Mouse (Mus musculus) heart, embryonic 10.5 days (tissue): ENCODE measurements around the gene Armh3. TPM values are rescaled to one million over a fixed set of nuclear protein-coding genes. Genes with fewer than 3 reads are reported as not detected.

Source experiments
- DNase-seq: peaks from one replicate; pipeline ENCODE4 v3.0.0-alpha.2; 2017; ENCODE audit warnings: low spot score
- H3K27ac ChIP-seq: fragments of 300-500 bp; sonication (generic); 2 replicates; pipeline ENCODE4 v1.5.1; 2016; ENCODE audit warnings: mild to moderate bottlenecking
- H3K27me3 ChIP-seq: fragments of 300-500 bp; sonication (generic); 2 replicates; pipeline ENCODE4 v1.6.1; 2016; ENCODE audit warnings: mild to moderate bottlenecking; ENCODE audit not compliant: poor library complexity, insufficient read depth, severe bottlenecking
- H3K36me3 ChIP-seq: fragments of 300-500 bp; sonication (generic); 2 replicates; pipeline ENCODE4 v1.6.1; 2016; ENCODE audit warnings: mild to moderate bottlenecking, moderate library complexity
- H3K4me1 ChIP-seq: fragments of 300-500 bp; sonication (generic); 2 replicates; pipeline ENCODE4 v1.6.1; 2016; ENCODE audit warnings: mild to moderate bottlenecking
- H3K4me3 ChIP-seq: fragments of 300-500 bp; sonication (generic); 2 replicates; pipeline ENCODE4 v1.5.1; 2016; ENCODE audit warnings: mild to moderate bottlenecking, moderate library complexity
- H3K9me3 ChIP-seq: fragments of 300-500 bp; sonication (generic); 2 replicates; pipeline ENCODE4 v1.6.1; 2016; ENCODE audit warnings: mild to moderate bottlenecking, moderate library complexity
- WGBS: fragments of 180-500 bp; shearing (Covaris S2); methylation state at CpG from one replicate; pipeline ENCODE4 v1.1.7; 2016; 5-methylcytosine and 5-hydroxymethylcytosine counted together
- polyA plus RNA-seq: library from polyadenylated mRNA; unstranded; fragments of >200 nt; fragmentation: Nextera tagmentation; extraction: Ambion mirVana; gene quantifications from 2 replicates; pipeline ENCODE4 v1.2.1, GENCODE M21; 2016

Armh3 gene
- polyA plus RNA-seq, 1 experiment from 2014 or later, result 16.6 TPM

GRCm38 (mm10) chr19:45843424-45843823 lies 154.9 kb downstream of the Armh3 start:
- Histone ChIP-seq H3K36me3 (no peaks in the 10 kb centered on the region), H3K4me3 (no peak overlapping the region), H3K27ac (no peak overlapping the region), H3K27me3 (no peaks in the 10 kb centered on the region), H3K4me1 (peaks cover 11% of the 10 kb centered on the region), H3K9me3 (no peaks in the 10 kb centered on the region)
- DNase-seq, result no peak
- WGBS, result 24% methylated on average over 10 of the region's 10 CpGs

DNA sequence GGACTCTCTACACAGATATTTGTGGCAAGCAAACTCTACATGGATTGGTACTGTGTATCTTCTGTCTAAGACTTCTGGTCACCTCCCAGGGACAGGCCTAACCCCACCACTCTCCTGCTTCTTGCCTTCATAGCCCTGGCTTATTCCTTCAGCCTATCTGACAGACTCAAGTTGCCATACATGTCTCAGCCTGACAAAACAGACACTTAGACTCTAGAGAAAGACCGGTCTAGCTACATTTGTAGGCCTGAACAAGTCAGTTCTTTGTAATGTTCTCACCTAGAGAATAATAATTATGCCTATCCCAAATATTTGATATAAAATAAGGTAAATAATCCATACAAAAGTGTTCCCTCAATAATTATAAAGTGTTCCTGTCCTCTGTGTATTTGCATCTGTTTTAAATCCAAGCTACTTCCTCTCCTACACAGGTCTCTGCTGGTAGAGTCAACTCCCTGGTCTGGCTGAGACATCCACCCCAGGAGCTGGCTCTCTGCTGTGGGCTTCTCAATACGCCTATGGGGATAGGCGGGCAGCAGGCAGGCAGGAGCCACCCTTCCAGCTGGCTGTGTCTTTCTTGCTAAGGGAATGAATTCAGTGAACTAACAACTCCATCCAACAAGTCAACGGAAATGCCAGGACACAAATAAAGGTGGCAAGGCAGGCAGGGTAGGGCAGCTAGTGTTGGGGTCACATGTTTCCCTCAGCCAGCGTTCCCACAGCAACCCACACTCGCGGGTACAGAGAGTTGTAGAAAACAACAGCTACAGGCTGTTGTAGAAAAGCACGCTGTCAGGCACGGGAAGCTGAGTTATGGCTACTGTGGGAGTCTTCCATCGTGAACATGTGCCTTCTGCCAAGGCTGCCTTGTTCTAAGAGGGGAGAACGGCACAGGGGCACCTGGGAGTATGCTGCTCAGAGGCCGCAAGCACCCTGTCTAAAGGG lies 161.0 kb downstream of the Armh3 start:
- Histone ChIP-seq H3K4me3 (no peak overlapping the region), H3K27me3 (no peaks in the 10 kb centered on the region), H3K27ac (no peak overlapping the region), H3K4me1 (peaks cover 16% of the 10 kb centered on the region), H3K9me3 (no peaks in the 10 kb centered on the region), H3K36me3 (no peaks in the 10 kb centered on the region)
- 85% methylated on average over 12 of the region's 12 CpGs for WGBS
- DNase-seq, result no peak

DNA sequence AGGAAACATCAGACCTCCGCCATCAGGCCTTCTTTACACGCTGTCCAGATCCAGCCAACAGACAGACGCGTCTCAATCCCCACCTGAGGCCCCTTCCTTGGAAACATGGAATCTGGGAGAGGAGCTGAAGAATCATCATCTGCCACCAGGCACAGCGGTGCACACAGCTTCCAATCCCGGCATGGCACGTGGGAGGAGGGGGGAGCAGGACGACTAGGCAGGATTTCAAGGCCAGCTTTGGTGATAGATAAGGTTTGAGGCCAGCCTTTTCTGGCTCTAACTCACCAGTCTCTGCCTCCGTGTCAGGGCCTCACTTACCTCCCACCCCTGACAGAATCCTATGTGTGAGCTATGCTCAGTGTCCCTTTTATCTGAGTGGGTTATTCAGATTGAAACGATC lies 162.8 kb downstream of the Armh3 start:
- Histone ChIP-seq H3K4me3 (no peak overlapping the region), H3K4me1 (peaks cover 16% of the 10 kb centered on the region), H3K27ac (no peak overlapping the region), H3K9me3 (no peaks in the 10 kb centered on the region), H3K36me3 (no peaks in the 10 kb centered on the region), H3K27me3 (no peaks in the 10 kb centered on the region)
- WGBS, result 56% methylated on average over 10 of the region's 10 CpGs
- peak; percentile 73 for DNase-seq

DNA sequence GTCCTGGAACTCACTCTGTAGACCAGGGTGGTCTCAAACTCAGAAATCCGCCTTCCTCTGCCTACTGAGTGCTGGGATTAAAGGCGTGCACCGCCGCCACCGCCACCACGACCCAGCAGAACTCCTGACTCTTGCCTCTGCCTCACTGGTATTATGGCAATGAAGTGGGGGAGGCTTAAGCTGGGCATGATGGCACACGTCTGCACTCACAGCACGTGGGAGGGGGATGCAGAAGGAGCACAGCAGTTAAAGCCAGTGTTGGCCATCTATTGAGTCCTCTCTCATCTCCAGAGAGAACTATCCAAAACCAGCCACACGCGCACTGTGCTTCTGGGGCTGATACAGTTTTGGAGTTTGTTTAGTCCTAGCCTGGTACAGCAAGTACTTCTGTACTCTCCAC lies 164.6 kb downstream of the Armh3 start:
- Histone ChIP-seq H3K27ac (no peak overlapping the region), H3K27me3 (no peaks in the 10 kb centered on the region), H3K9me3 (no peaks in the 10 kb centered on the region), H3K4me1 (peaks cover 16% of the 10 kb centered on the region), H3K4me3 (no peak overlapping the region), H3K36me3 (no peaks in the 10 kb centered on the region)
- peak; percentile 58 for DNase-seq
- 84% methylated on average over 10 of the region's 10 CpGs for WGBS

- Histone ChIP-seq H3K36me3 (peaks cover 6% of the 10 kb centered on the region; the same call in 1 of the 2 replicates), H3K27ac (no peak overlapping the region), H3K4me3 (no peak overlapping the region), H3K4me1 (peaks cover 8% of the 10 kb centered on the region), H3K9me3 (no peaks in the 10 kb centered on the region), H3K27me3 (no peaks in the 10 kb centered on the region)
- WGBS, result 42% methylated on average over 2 of the region's 2 CpGs
- DNase-seq, result no peak
Measured at GRCm38 (mm10) chr19:45830679-45831078, 167.6 kb downstream of the Armh3 start.

- WGBS, result 94% methylated on average over 3 of the region's 3 CpGs
- Histone ChIP-seq H3K27ac (no peak overlapping the region), H3K9me3 (no peaks in the 10 kb centered on the region), H3K4me1 (peaks cover 3% of the 10 kb centered on the region), H3K36me3 (peaks cover 6% of the 10 kb centered on the region; the same call in 1 of the 2 replicates), H3K27me3 (no peaks in the 10 kb centered on the region), H3K4me3 (no peak overlapping the region)
- DNase-seq, result no peak
Measured at GRCm38 (mm10) chr19:45827736-45828135, 170.6 kb downstream of the Armh3 start.

- Histone ChIP-seq H3K4me1 (peaks cover 3% of the 10 kb centered on the region), H3K9me3 (no peaks in the 10 kb centered on the region), H3K4me3 (no peak overlapping the region), H3K27ac (no peak overlapping the region), H3K36me3 (peaks cover 6% of the 10 kb centered on the region; the same call in 1 of the 2 replicates), H3K27me3 (no peaks in the 10 kb centered on the region)
- 68% methylated on average over 5 of the region's 5 CpGs for WGBS
- DNase-seq, result no peak
Measured at GRCm38 (mm10) chr19:45827125-45827524, 171.2 kb downstream of the Armh3 start.

DNA sequence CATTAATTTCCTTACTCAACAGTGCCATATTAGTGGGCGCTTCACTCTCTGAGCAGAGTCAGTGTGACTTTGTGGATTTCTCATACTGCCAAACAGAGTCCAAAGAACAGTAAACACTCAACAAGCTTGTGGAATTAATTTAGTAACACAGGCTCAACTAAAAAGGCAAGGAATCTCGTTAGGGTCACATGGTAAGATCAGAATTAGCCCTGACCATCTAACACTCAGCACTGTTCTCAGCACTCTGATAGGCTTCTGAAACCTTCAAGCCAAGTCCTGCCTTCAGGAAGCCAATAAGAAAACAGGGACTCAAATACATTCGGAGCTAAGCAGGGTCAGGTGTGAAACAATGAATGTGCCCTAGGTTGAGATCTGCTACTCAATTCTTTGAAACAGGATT lies 172.1 kb downstream of the Armh3 start:
- DNase-seq, result no peak
- 77% methylated on average over 3 of the region's 3 CpGs for WGBS
- Histone ChIP-seq H3K9me3 (no peaks in the 10 kb centered on the region), H3K27ac (no peak overlapping the region), H3K27me3 (no peaks in the 10 kb centered on the region), H3K4me3 (no peak overlapping the region), H3K4me1 (peaks cover 3% of the 10 kb centered on the region), H3K36me3 (peaks cover 6% of the 10 kb centered on the region; the same call in 1 of the 2 replicates)

DNA sequence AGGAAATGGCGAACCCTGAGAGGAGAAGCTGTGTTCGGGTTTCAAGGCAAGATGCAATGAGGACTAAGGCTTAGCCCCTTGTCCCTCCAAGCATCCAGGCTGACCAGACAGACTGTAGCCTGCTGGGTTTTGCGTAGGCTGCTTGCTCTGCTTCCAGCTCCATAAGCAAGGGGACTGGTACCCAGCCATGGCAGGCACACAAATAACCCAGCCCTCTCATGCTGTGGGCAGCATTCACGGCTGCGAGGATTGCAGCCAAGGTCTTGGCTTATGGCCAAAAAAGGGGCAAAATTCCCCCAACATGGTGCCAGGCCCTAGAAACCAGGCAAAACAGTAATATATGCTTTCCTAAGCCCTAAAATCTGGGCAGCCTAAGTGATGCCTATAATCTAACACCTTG lies 176.5 kb downstream of the Armh3 start:
- no peak for DNase-seq
- Histone ChIP-seq H3K27me3 (no peaks in the 10 kb centered on the region), H3K4me3 (no peak overlapping the region), H3K9me3 (no peaks in the 10 kb centered on the region), H3K27ac (no peak overlapping the region), H3K4me1 (peaks cover 14% of the 10 kb centered on the region), H3K36me3 (peaks cover 24% of the 10 kb centered on the region)
- WGBS, result 84% methylated on average over 5 of the region's 5 CpGs

- Histone ChIP-seq H3K27me3 (peaks cover 13% of the 10 kb centered on the region), H3K4me1 (peaks cover 36% of the 10 kb centered on the region), H3K4me3 (no peak overlapping the region), H3K27ac (no peak overlapping the region), H3K9me3 (no peaks in the 10 kb centered on the region), H3K36me3 (peaks cover 24% of the 10 kb centered on the region)
- WGBS, result 73% methylated on average over 11 of the region's 11 CpGs
- DNase-seq, result no peak
Measured at GRCm38 (mm10) chr19:45817816-45818490, 180.3 kb downstream of the Armh3 start.

- no peak for DNase-seq
- Histone ChIP-seq H3K27ac (no peak overlapping the region), H3K4me1 (peaks cover 44% of the 10 kb centered on the region), H3K27me3 (peaks cover 13% of the 10 kb centered on the region), H3K36me3 (peaks cover 24% of the 10 kb centered on the region), H3K9me3 (no peaks in the 10 kb centered on the region), H3K4me3 (peak overlapping the region; percentile 58)
- 36% methylated on average over 8 of the region's 8 CpGs for WGBS
Measured at GRCm38 (mm10) chr19:45816727-45817126, 181.6 kb downstream of the Armh3 start.

GRCm38 (mm10) chr19:45815831-45816405 lies 182.4 kb downstream of the Armh3 start, which contains the start of gene Kcnip2:
Gene Kcnip2 (minus strand): TSS chr19:45816061.
- 1% methylated on average over 28 of the region's 29 CpGs for WGBS
- Histone ChIP-seq H3K9me3 (no peaks in the 10 kb centered on the region), H3K4me3 (peak within 1 kb of the TSS; percentile 58), H3K27me3 (peaks cover 21% of the 10 kb centered on the region), H3K4me1 (peaks cover 50% of the 10 kb centered on the region), H3K27ac (peak within 1 kb of the TSS; percentile 36; the same call in 1 of the 2 replicates), H3K36me3 (peaks cover 24% of the 10 kb centered on the region)
- DNase-seq, result no peak

- Histone ChIP-seq H3K4me3 (peak overlapping the region; percentile 58), H3K27ac (0 out of 2 replicates have a peak overlapping the region, but pooled peaks have one; percentile 36), H3K36me3 (peaks cover 23% of the 10 kb centered on the region), H3K4me1 (peaks cover 52% of the 10 kb centered on the region), H3K27me3 (peaks cover 21% of the 10 kb centered on the region), H3K9me3 (no peaks in the 10 kb centered on the region)
- 57% methylated on average over 10 of the region's 10 CpGs for WGBS
- no peak for DNase-seq
Measured at GRCm38 (mm10) chr19:45815170-45815569, 183.1 kb downstream of the Armh3 start.
